Mouse (Mus musculus) regulatory T cell (primary cell): Measurements from ENCODE around the gene C1ql4.

ENCODE experiments used
- in situ Hi-C: fragments of 300-600 bp; cut with MboI, MseI; formaldehyde crosslinking; loops from one replicate; pipeline ENCODE4 v1.15.1; 2025; ENCODE audit warnings: high pct_unique_total_duplicates

C1ql4 gene

DNA sequence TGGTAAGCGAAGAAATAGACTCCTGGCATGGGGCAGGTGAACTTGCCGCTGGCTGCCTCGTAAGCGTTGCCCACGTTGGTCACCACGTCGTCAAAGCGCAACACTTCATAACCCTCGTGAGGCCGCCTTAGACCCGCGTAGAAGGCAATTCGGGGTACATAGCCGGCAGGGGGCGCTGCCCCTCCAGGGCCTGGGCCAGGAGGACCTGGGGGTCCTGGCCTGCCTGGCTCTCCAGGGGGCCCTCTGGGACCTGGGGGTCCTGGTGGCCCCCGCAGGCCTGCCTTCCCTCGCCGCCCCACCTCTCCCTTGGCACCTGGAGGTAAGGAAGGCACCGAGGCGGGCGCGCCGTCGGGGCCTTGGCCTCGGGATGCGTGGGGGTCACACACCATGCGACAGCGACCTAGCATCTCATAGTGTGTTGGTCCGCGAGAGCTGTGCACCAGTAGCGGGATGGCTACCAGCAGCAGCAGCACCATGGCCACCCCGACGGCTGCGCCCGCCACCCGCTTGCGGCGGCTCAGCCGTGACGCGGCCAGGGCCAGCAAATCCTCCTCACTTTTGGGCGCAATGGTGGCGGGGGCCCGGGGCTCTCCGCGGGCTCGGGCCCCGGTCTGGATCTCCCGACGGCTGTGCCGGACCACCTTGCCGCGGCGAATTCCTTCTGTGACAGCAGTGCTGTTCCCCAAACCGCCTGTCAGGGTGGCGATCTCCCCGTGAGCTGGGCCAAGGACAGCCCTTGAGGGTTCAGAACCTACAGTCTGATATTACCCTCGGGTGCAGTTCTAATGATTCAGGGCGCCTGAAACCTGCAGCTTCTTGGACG, at the start of gene C1ql4:
TSS of gene C1ql4 (minus strand) at position 565 of the 823 bp plus-strand sequence.
- in situ Hi-C loops: no loop called here

- in situ Hi-C loops: no loop called here
Observed at GRCm38 (mm10) chr15:99129956-99130910, 42.6 kb upstream of the C1ql4 start.

DNA sequence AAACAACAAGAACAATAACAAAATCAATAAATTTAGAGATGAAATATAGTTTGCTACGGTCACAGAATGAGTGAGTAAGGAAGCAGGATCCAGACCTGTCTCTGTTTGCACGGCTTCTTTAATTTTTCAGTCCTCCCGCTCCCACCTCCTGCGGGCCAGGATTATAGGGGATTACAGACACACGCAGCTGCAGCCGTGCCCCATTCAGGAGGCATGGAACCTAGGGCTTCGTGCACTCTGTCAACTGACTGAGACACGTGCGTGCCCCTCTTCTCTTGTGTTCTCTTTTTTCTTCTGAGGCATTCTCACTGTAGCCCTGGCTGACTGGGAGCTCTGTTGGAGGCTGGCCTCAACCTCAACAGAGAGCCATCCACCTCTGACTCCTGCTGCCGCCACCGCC, 41.8 kb upstream of the C1ql4 start:
- in situ Hi-C loops: no loop called here

DNA sequence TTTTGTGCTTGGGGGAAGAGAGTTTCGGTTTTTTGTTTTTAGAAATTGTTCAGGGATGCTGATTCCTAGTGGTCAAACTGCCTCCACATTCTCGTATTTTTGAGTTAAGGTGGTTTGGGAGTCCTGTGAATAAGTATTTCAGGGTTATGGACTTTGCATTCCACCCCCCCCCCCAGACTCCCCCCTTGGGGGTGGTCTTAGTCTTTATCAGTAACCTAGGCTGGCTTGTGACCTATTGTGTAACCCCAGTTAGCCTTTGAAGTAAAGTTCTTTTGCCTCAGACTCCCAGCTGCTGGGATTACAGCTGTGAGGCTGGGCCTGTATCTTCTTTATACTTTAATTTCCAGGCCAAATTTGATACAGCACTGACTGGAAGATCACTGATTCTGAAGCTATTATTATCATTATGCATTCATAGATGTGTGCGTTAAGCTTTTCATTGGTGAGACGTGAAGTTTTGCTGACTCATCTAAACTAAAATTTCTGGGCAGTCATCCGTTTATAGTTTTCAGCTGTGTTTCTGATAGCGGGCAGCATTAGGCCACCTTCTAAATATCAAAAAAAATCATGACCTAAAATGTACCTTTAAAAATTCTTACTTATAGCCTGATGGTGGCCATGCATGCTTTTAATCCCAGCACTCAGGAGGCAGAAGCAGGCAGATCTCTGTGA, 40.4 kb upstream of the C1ql4 start:
- in situ Hi-C loops: no loop called here

GRCm38 (mm10) chr15:99126816-99127365, 39.3 kb upstream of the C1ql4 start:
- in situ Hi-C loops: no loop called here

DNA sequence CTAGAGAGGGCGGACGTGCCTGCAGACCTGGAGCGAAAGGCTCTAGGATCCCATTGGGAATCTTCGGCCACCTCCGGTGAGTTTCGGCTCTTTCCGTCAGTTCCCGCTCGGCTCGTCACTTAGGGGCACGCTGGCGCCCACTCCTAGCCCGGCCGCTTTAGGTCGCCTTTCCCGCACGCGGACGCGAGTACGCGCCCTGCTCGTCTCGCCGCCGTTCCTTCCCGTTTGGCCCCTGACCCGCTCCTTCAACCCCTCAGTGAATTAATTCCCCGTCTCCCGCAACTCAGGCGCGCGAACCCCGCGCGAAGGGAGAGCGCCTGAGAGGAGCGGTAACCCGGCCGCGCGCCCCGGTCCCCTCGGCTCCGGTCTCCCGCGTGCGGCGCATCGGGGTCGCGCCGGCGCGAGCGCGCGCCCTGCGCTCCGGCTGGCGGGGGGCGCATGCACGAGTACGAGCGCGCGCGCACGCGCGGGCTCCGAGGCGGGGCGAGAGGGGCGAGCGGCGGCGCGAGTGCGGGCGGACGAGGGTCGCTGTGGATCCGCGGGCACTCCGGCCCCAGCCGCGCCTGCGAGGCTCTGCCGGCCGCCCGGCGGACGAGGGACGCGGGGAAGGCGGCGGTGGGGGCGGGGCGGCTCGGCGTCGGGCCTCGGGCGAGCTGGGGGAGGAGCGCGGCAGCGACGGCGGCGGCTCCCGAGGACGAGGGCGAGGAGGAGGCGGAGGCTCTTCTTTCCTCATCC, 38.6 kb upstream of the C1ql4 start:
- in situ Hi-C loops: no loop called here

DNA sequence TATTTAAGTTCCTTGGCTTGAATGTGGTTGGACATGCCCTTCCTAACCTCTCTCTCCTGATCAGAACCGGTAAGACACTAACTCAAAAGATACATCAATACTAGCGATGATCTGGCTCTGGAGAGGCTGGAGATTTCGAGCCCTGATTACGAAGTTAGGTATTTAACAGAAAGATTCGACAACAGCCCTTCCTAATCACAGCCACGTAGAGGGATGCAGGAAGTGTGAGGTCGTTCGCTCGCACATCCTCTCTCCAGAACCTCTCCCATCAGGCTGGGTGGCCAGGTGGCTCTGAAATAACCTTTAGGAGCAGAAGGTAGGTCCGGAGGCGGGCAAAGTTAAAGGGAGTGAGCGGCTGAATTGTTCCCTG, 38.1 kb upstream of the C1ql4 start, which contains the start of gene Spats2:
TSS of gene Spats2 (plus strand) at position 206 of the 370 bp plus-strand sequence.
- in situ Hi-C loops: no loop called here

DNA sequence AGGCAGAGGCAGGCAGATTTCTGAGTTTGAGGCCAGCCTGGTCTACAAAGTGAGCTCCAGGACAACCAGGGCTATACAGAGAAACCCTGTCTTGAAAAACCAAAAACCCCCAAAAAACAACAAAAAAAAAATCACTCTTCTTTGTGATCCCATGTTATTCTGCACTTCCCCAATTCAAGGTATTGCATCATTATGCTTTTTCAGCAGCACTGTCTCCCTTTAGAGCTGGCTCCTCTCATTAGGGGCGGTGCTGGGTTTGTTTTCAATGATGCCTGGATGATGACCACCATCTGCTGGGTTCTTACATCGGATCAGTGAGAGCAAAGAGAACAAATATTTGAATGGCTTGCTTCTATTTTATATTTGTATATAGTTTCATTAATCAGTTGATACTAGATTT, 35.0 kb upstream of the C1ql4 start:
- in situ Hi-C loops: no loop called here

GRCm38 (mm10) chr15:99120814-99121213, 33.2 kb upstream of the C1ql4 start:
- in situ Hi-C loops: no loop called here

DNA sequence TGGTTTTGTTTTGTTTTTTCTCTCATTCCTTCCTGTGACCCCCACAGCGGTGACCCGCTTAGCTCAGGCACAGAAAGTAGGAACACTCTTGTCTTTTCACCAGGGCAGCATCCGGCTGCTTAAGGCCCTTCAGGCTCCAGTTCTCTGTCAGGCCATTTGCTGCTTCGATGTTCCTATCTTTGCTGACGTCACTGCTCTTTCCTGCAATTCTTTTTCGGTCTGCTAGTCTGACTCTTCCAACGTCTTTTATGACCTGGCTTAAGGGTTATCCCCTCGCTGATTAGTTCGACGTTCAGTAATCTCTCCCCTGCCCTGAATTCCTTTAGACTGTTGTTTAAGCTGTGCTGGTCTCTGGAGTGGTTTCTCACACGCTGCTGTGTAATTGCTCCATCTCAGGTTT, 28.9 kb upstream of the C1ql4 start:
- in situ Hi-C loops: no loop called here

GRCm38 (mm10) chr15:99115065-99115423, 27.4 kb upstream of the C1ql4 start:
- in situ Hi-C loops: no loop called here

GRCm38 (mm10) chr15:99114312-99115064, 26.9 kb upstream of the C1ql4 start:
- in situ Hi-C loops: no loop called here

DNA sequence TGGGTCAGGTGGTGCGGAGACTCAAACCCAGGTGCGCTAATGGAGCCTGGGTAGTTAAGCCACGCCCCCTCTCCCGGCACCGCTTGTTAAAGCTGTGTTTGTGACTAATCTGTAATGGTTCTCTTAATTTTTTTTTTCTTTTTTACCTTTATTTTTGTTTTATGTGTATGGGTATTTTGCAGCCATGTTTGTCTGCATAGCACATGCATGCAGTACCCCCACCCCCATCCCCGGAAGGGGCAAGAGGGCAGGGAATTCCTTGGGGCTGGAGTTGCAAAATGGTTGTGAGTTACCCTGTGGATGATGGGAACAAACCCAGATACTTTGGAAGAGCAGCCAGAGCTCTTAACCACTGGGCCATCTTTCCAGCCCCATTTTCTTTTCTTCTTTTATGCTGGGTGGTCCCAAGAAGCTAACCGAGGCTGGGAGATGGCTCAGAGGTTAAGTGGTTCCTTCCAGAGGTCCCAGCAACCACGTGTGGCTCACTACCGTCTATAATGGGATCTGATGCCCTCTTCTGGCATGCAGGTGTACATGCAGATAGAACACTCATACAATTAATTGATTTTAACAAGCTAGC, 25.9 kb upstream of the C1ql4 start:
- in situ Hi-C loops: no loop called here

DNA sequence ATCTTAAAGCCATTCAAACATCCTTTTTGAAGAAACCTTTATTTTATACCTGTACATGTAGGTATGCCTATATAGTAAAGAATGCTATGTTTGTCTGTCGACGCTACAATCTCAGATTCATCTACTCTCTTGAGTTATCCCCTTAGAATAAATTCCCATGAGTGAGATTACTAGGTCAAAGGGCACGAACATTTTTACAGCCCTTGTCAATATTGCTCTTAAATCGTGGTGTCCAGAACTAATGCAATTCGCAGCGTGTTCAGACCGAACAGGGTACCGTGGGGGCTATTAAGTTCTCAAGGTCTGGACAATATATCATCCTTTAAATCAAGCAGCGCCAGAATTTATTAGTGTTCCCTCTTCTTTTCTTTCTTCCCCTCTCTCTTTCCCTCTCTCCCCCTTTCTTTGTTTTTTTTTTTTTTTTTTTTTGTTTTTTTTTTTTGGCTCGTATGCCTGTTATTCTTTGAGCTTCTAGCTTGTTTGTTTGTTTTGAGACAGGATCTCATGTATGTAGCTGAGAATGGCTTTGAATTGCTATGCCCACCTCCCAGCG, 25.3 kb upstream of the C1ql4 start:
- in situ Hi-C loops: no loop called here

GRCm38 (mm10) chr15:99111809-99112208, 24.2 kb upstream of the C1ql4 start:
- in situ Hi-C loops: no loop called here

- in situ Hi-C loops: no loop called here
Observed at GRCm38 (mm10) chr15:99111139-99111538, 23.5 kb upstream of the C1ql4 start.

GRCm38 (mm10) chr15:99107866-99108265, 20.2 kb upstream of the C1ql4 start:
- in situ Hi-C loops: loop anchor here (10.0 kb wide), 1 partner anchor 213 kb away; the partner anchor contains the start of genes Dhh and Rhebl1

DNA sequence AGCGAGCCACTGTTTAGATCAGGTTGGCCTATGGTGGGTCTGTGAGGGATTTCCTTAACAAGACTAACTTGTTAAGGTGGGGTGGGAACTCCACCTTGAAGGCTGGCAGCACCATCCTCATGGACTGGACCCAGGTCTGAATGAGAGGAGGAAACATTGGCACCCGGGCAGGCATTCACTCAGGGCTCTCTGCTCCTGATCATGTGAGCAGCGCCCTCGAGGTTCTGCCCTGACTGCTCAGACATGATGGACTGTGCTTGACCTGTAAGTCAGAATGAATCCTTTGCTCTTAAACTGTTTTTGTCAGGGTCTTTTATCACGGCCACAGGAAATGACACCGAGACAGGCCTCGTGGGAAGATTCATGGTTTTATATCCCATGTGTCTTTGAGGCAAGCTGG, 17.6 kb upstream of the C1ql4 start:
- in situ Hi-C loops: loop anchor here (10.0 kb wide), 1 partner anchor 210 kb away; the partner anchor contains the start of genes Dhh and Rhebl1

DNA sequence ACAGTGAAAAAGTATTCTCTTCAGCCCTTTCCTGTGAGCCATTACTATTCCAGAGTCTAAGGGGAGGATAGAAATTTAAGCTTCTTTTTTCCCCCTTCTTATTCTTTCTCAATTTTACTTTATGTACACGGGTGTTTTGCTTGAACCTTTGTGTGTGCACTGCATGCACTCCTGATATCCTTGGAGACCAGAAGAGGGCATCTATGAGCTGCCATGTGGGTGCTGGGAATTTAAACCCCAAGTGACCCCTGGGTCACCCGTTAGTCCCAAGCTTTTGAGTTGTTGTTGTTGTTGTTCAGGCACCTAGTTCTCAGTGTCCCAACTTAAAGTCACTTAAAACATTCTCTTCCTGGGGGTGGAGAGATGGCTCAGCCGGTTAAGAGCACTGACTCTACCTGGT, 12.4 kb upstream of the C1ql4 start:
- in situ Hi-C loops: loop anchor here (10.0 kb wide), 1 partner anchor 205 kb away; the partner anchor contains the start of genes Dhh and Rhebl1
